Mouse (Mus musculus) granulocyte monocyte progenitor cell, adult 5-6 weeks (primary cell): ENCODE measurements around the gene Tsks. TPM values are rescaled to one million over a fixed set of nuclear protein-coding genes. Genes with fewer than 3 reads are reported as not detected.

Source experiments
- ATAC-seq: replicated peaks from 2 replicates; pipeline ENCODE4 v1.8.0; 2016; ENCODE audit warnings: mild to moderate bottlenecking, moderate TSS enrichment, inconsistent platforms; ENCODE audit not compliant: poor library complexity, severe bottlenecking
- total RNA-seq, 2 experiments: library from RNA; stranded (forward) in 1 of 2; stranded (reverse) in 1 of 2; fragments of 200-712, 200-1000 nt in 1 of 2; fragments of >200 nt in 1 of 2; fragmentation: Nextera tagmentation in 1 of 2; gene quantifications; 2 replicates each; pipeline ENCODE4 v1.2.3; 2014 to 2017

Gene Tsks
- total RNA-seq, 2 experiments from 2014 or later: not detected

DNA sequence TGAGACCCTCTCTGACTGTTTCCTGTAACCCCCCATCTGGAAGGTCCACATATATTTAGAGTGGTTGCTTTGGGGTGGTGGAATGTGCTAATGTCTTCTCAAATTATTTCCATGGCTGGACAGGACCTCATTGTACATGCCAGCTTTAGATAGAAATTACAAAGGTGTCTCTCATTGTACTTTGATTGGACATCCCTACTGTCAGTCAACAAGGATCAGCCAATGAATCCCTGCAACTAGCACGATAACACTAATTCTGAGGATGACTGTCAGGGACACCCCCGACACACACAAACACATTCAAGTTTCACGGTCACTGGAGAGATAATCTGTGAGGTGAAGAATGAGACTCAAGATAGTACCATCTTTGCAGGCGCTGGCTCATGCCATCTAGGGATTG is 4.3 kb upstream of the Tsks start:
- ATAC-seq: no peak

DNA sequence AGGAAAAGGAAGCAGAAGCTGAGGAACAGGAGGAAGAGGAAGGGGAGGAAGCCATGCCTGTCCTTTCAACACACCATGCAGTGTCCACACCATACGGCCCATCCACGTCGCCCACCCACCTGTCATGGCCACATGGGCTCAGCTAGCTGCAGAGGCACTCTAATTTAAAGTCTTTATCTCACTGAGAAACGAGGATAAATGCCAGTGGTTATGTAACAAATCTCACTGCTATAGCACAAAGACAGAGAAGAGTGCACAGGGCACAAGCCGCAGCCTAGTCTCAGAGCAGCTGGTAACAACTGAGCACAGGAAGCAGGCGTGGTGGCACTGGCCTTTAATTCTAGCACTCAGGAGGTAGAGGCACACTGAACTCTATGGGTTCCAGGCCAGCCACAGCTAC is 6.9 kb downstream of the Tsks start:
- ATAC-seq: no peak

DNA sequence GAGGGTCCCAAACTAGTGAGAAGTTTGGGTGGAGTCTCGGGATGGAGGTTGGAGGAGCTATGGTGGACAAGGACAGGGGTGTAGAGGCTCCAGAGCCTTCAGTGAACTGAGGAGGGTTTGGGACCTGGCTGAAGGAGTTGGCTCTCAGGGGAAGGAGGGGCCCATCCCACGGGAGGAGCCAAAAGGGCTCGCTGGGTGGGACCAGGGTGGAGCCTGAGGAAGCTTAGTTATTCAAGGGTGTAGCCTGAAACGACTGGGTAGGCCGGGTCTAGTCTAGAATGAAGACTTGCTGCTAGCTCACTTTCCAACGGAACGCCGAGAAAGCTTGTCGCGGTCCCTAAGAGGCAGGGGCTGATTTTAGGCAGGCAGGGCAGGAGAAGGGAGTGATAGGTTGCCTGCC is 9.0 kb downstream of the Tsks start:
- peak; percentile 60 for ATAC-seq

DNA sequence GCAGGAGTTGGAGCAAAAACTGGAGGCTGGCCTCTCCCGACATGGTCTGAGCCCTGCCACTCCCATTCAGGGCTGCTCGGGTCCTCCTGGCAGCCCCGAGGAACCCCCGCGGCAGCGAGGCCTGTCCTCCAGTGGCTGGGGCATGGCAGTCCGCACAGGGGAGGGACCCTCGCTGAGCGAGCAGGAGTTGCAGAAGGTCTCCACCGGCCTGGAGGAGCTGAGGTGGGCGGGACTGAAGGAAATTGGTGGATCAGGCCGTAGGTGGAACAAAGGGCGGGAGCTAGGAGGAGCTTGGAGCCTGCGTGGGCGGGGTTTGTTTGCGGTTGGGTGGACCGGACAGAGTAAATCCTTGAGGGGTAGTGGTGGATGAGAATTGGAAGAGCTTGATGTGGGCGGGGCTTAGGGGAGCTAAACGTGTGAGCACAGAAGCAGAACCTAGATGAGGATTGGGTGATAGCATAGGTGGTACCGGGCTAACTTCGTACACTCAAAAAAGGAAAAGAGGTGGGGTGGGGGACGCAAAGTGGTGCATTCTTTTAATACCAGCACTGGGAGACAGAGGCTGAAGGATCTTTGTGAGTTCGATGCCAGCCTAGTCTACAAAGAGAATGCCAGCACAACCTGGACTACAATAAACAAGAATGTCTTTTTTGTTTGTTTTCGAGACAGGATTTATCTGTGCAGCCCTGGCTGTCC is 9.8 kb downstream of the Tsks start:
- peak; percentile 89 for ATAC-seq

DNA sequence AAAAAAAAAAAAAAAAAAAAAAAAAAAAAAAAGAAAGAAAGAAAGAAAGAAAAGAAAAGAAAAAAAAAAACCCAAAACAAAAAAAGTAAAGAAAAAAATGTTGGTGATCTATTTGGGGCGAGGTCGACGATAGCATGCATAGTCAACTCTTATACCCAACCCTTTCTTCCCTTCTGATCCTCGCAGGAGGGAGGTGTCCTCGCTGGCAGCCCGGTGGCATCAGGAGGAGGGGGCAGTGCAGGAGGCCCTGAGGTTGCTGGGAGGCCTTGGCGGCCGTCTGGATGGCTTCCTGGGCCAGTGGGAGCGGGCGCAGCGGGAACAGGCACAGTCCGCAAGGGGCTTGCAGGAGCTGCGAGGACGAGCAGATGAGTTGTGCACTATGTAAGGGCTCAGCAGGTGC is 10.6 kb downstream of the Tsks start:
- no peak for ATAC-seq

DNA sequence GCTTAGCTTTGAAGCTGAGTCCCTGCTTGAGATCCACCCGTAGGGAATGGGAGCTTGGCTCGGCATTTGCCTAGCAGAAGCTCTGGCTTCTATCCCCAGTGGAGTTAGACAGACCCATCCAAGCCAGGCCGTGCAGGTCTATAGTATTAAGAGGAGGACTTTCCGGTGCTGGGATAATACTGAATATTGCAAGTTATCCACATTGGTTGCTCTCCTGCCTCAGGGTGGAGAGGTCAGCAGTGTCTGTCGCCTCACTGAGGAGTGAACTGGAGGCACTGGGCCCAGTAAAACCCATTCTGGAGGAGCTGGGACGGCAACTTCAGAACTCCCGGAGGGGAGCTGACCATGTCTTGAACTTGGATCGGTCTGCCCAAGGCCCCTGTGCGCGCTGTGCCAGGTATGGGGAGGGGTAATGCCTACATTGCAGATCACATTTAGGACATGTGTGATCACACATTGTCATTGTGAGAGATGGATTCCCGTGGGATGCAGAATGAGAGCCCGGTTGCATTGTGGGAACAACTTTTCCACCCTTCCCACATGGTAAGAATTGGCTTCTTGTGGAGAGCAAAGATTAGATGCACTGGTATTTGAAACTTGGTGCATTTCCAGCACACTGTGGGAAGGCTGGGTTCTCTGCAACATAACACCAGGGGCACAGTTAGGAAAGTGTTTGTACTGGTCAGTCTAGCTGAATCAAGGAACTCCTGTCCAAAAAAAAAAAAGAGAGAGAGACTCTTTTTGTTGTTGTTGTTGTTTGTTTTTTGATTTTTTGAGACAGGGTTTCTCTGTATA is 11.3 kb downstream of the Tsks start:
- no peak for ATAC-seq

DNA sequence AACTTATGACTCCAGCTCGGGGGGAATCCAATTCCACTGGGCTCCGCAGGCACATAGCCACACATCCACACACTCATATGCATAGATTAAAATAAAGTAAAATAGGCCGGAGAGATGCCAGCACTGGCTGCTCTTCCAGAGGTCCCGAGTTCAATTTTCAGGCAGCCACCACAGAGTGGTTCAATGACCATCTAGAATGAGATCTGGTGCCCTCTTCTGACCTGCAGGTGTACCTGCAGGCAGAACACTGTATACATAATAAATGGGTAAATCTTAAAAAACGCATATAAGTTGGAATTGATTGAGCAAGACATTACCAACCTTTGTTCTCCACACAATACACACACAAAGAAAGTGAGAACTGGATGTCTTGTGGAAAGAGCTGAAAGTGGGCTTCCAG is 12.6 kb downstream of the Tsks start:
- peak; percentile 10; the same call in 1 of the 2 replicates for ATAC-seq

DNA sequence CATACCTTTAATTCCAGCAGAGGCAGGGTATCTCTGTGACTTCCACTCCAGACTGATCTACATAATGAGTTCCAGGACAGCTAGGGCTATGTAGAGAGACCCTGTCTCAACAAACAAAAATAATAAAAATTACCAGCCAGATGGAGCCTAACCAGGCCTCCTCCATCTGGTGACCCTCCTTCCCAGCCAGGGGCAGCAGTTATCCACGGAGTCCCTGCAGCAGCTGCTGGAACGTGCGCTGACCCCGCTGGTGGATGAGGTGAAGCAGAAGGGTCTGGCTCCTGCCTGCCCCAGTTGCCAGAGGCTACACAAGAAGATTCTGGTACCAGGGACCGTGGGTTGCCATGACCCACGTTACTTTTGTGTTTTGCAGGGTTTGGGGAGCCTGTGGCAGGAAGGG is 13.3 kb downstream of the Tsks start:
- ATAC-seq: no peak

DNA sequence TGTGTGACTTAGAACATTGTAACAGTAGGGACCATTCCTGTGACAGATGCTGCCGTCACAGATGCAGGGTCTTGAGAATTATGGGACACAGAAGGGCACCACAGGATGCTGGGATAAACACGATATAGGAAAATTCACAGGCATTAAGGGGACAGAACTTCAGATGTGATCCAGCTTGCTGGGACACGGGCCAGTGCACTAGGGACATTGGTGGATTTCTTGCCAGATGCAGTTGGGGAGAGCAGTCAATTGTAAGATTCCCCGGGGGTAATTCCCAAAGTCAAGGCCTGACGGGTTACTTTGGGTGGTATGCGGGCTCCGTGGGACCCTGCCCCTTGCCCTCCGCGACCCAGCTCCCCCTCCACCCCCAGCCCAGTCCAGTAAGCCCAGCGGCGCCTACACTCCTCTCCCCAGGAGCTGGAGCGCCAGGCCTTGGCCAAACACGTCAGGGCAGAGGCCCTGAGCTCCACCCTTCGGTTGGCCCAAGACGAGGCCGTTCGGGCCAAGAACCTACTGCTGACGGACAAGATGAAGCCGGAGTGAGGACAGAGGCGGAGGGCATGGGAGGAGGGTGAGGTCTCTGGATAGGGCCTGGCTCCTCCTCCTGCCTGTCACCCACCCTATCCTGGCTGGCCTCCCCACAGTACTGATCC is 14.3 kb downstream of the Tsks start:
- ATAC-seq: no peak

DNA sequence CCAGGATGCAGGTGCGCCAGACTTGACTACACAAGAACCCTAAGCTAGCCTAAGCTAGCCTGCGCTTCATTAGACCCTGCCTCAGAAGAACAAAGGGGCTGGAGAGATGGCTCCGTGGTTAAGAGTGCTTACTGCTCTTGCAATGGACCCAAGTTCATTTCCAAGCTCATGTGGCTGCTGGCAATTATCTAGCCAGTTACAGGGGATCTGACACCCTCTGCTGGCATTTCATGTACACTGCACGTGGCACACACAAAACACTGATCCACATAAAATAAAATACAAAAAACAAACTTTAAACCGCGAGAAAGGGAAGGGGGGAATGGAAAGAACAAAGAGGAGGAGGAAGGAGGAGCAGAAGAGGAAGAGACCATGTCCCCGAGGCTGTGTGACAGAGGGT is 15.2 kb downstream of the Tsks start:
- peak; percentile 34; the same call in 1 of the 2 replicates for ATAC-seq

DNA sequence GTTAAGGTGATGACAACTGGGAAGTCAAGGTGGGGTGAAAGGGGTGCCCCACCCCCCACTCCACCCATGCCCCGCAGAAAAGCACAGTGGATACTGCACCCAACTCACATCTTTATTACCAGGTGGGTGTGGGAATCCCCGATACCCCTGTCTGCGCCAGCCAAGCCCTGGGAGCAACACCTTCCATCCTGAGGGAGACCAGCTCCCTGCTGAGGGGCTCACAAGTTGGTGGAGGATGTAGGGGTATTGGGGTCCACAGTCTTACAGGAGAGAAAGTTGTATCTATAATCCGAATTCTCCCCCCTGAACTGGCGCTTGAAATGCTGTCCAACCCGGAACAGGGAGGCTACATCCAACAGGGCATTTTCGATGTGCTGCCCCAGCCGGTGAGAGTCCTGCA is 16.3 kb downstream of the Tsks start:
- ATAC-seq: no peak

DNA sequence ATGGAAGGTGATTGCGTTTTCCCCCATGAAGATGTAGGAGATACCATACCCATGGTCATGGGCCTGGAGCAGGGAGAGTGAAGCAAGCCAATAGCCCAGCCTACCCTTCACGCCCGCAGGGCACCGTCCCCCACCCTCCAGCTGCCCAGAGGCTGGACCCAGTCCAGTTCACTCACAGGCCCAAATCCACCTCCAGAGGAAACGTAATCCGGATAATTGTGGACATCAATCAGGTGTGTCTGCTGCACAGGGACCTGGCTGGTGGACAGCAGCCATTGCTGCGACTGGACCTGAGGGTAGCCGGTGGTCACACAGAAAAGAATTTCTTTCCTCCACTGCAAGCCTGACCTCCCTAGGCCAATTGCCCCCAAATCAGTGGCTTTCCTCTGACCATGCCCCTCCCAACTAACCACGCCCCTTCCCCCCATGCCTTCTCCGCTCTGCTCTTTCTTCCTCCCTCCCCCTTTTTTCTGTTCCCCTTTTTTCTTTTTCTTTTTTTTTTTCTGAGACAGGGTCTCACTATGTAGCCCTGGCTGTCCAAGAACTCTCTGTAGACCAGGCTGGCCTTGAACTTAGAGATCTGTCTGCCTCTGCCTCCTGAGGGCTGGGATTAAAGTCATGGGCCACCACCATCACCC is 17.0 kb downstream of the Tsks start:
- ATAC-seq: peak; percentile 58

DNA sequence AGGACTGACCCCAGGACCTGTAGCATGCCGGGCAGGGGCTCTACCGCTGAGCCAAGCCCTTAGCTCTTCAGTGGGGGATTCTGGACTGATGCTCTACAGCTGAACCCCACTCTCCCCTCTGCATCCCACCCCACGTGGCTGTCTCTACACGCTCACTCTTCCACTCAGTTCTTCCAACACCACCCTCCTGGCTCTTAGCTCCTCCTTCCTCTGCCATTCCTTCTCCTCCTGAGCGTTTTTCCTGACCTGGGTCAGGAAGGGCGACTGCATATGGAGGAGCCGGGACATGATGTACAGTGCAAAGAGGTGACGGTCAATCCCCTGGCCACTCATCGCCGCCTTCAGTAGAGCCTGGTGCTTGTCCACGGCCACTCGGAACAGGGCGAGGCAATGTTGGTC is 17.5 kb downstream of the Tsks start:
- no peak for ATAC-seq

DNA sequence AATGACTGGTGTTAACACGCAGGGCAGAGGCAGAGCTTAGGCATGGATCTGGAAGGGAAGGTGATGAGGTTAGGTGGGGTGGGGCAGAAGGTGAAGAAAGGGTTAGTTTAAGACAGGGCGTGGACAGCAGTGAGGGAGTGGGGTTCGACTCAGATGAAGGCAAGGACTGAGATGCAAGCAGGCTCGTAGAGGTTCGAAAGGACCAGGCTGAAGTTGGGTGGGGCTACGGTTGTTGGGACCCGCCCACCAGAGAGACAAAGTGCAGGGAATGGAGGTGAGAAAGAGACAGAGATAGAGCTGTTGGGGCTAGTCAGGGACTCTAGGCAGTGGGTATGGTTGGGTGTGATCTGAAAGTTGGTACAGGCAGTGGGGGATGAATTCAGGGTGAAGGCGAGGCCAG is 19.3 kb downstream of the Tsks start:
- no peak for ATAC-seq

DNA sequence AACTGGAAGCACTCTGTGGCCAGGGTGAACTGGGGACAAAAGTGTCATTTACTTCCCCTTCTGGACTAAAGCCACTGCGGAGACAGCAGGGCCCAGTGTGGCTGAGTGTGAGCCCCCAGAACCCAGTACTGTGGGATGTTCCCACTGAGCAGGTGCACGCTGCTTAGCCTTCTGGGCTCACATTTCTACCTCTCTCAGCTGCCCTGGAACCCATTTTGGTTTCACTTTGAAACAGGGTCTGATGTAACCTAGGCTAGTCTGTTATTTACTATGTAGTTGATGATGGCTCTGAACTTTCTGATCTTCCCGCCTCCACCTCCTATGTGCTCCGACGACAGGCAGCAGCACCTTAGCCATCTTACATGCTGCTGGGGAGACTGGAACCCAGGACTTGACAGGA is 19.8 kb downstream of the Tsks start:
- peak; percentile 63 for ATAC-seq

DNA sequence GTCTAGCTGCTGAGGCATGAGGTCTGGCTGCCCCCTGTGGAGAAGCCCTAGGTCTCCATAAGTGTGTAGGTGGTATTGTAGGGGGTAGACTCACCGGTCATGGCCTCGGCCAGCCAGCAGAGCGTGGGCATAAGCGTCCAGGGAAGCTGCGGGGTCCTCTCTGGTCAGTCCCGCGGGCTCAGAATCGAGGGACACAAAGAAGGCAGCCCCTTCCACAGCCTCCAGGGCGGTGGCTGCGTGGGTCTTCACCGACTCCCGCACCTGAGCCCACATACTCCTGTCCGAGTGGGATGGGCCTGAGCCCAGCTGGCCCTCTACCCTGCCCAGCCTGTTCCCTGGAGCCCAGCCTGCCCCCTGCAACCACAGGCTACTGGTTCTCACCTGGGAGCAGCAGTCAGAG is 22.0 kb downstream of the Tsks start:
- ATAC-seq: no peak

DNA sequence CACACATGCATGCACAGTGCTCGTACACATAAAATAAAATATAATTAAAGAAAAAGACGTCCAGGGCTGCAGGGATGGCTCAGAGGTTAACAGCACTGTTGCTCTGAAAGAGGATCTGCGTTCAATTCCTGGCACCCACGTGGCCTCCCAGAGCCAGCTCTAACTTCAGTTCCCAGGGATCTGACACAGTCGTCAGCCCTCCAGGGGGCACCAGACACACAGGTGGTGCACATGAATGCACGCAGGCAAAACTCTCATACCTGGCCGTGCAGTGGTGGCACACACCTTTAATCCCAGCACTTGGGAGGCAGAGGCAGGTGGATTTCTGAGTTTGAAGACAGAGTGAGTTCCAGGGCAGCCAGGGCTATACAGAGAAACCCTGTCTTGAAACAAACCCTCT is 23.0 kb downstream of the Tsks start:
- ATAC-seq: no peak

DNA sequence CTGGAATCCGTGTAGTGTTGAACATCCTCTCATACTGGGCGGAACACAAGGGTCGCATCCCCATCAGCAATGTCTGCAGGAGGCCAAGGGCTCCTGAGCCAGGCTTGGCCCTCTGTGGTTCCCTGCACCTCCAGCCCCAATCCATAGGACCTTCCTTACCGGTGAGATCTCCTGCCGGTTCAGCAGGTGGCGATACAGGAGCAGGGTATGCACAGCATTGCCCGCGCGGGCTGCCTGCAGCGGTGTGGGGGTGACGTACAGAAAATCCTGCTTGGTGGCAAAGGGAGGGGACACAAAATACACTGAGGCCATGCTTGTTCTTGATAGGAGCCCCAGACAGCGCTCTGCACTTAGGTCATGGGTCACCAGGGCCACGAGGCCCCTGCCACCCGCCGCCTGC is 23.6 kb downstream of the Tsks start:
- no peak for ATAC-seq

DNA sequence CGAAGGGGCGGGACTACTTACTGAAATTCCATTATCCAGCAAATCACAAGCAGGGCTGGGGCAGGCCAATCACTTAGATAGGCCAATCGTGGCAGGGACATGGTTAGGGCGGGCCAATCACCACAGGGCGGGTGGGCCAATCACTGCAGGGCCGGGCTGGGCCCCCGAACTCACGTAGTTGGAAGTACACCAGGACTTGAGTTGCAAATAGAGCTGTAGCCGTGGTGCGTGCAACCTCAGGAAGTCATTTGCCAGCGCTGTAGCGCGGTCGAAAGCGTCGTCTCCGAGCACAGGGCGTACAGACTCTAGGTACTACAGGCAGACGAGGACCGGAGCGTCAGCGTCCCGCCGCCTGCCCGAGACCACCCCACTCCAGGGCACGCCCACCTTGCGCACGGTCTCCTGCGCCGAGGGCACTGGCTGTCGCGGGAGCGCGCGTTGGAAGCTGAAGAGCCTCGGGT is 27.3 kb downstream of the Tsks start:
- ATAC-seq: peak; percentile 85

DNA sequence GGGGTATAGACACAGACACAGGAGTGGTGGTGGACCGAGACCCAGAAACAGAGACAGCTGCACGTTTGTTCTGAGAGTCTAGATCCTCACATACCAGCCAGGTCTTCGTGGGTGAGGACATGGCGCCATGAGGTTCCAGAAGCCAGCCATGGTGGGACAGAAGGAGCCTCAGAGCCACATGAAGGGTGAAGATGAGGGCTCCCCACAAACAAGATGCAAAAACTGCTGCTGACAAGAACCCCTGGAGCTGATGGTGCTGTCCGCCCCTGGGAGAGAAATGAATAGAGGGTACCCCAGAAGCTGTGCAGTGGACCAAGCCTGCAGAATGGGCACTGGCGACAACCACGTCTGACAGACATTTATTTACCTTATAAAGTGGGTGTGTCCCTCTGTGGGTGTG is 28.1 kb downstream of the Tsks start:
- no peak for ATAC-seq
